Mouse (Mus musculus) CH12.LX (cell line): ENCODE results near the gene Ypel2. TPM values are rescaled to one million over a fixed set of nuclear protein-coding genes. Genes with fewer than 3 reads are reported as not detected.

ENCODE experiments used
- DNase-seq: peaks from one replicate; pipeline ENCODE4 v3.0.0-alpha.2; 2013; ENCODE audit errors: extremely low read depth
- H3K27ac ChIP-seq: 2 replicates; pipeline ENCODE4 v1.5.1; 2012; ENCODE audit warnings: low read depth, mild to moderate bottlenecking, control low read depth, moderate library complexity; ENCODE audit not compliant: insufficient read depth
- H3K27me3 ChIP-seq: replicated peaks from 2 replicates; pipeline ENCODE3; 2012; ENCODE audit warnings: inconsistent platforms
- H3K36me3 ChIP-seq, 2 experiments: replicated peaks in 1 of 2; 2 replicates each; pipeline versions ENCODE3 to v1.6.1; 2012; ENCODE audit warnings: inconsistent platforms in 1 of 2, low read length in 1 of 2, mild to moderate bottlenecking in 1 of 2, mixed read lengths in 1 of 2, moderate library complexity in 1 of 2; ENCODE audit not compliant: control insufficient read depth in 1 of 2, insufficient read depth in 1 of 2
- H3K4me1 ChIP-seq, 2 experiments: 2 replicates each; pipeline ENCODE4 v1.6.1; 2012; ENCODE audit warnings: inconsistent platforms in 1 of 2, moderate library complexity in 1 of 2; ENCODE audit not compliant: insufficient read depth in 2 of 2, control insufficient read depth in 1 of 2
- H3K4me2 ChIP-seq: 2 replicates; pipeline ENCODE4 v1.6.1; 2012; ENCODE audit warnings: low read depth, mild to moderate bottlenecking, control low read depth; ENCODE audit not compliant: poor library complexity, insufficient read depth, severe bottlenecking
- H3K4me3 ChIP-seq, 3 experiments: fragments of 150-350 bp in 1 of 3; sonication (generic) in 1 of 3; replicated peaks in 1 of 3; 2 replicates each; pipeline versions ENCODE3 to v1.5.1; 2011 to 2012; ENCODE audit warnings: low read depth in 2 of 3, low read length in 2 of 3, mild to moderate bottlenecking in 2 of 3, moderate library complexity in 2 of 3, control low read depth in 1 of 3, improper control_type of control experiment in 1 of 3, inconsistent platforms in 1 of 3, mixed read lengths in 1 of 3; ENCODE audit not compliant: poor library complexity in 1 of 3
- H3K79me2 ChIP-seq: replicated peaks from 2 replicates; pipeline ENCODE4 v1.6.1; 2012; ENCODE audit warnings: mild to moderate bottlenecking, moderate library complexity; ENCODE audit not compliant: control insufficient read depth, poor library complexity, insufficient read depth, severe bottlenecking; ENCODE audit errors: extremely low read depth
- H3K9ac ChIP-seq: 2 replicates; pipeline ENCODE4 v1.6.1; 2012; ENCODE audit warnings: low read depth, mild to moderate bottlenecking, control low read depth, moderate library complexity; ENCODE audit not compliant: insufficient read depth
- H3K9me3 ChIP-seq: replicated peaks from 2 replicates; pipeline ENCODE3; 2012; ENCODE audit warnings: low read length, inconsistent platforms, mixed read lengths
- BHLHE40 ChIP-seq: IDR thresholded peaks from 2 replicates; pipeline ENCODE4 v1.6.1; 2011; ENCODE audit warnings: mild to moderate bottlenecking, low read depth, low read length, improper control_type of control experiment
- CHD1 ChIP-seq: IDR thresholded peaks from 2 replicates; pipeline ENCODE4 v1.6.1; 2012; ENCODE audit warnings: low read depth, low read length, improper control_type of control experiment, inconsistent platforms
- CHD2 ChIP-seq: IDR thresholded peaks from 2 replicates; pipeline ENCODE4 v1.6.1; 2011; ENCODE audit warnings: low read length, improper control_type of control experiment
- CTCF ChIP-seq, 2 experiments: IDR thresholded peaks in 1 of 2; conservative IDR thresholded peaks in 1 of 2; 2 replicates each; pipeline ENCODE4 v1.5.1; 2011 to 2012; ENCODE audit warnings: low read depth in 2 of 2, low read length in 2 of 2, improper control_type of control experiment in 1 of 2, inconsistent platforms in 1 of 2, mild to moderate bottlenecking in 1 of 2, moderate library complexity in 1 of 2
- E2F4 ChIP-seq: IDR thresholded peaks from 2 replicates; pipeline ENCODE4 v1.6.1; 2011; ENCODE audit warnings: low read depth, low read length, improper control_type of control experiment; ENCODE audit not compliant: insufficient replicate concordance
- ELF1 ChIP-seq: IDR thresholded peaks from 2 replicates; pipeline ENCODE4 v1.6.1; 2014; ENCODE audit warnings: low read depth, mild to moderate bottlenecking, inconsistent platforms, low read length, improper control_type of control experiment
- ETS1 ChIP-seq: conservative IDR thresholded peaks from 2 replicates; pipeline ENCODE4 v1.6.1; 2012; ENCODE audit warnings: low read depth, mild to moderate bottlenecking, inconsistent platforms, low read length, improper control_type of control experiment, moderate library complexity
- GABPA ChIP-seq: IDR thresholded peaks from 2 replicates; pipeline ENCODE4 v1.6.1; 2012; ENCODE audit warnings: low read depth, low read length, improper control_type of control experiment, inconsistent platforms; ENCODE audit not compliant: insufficient replicate concordance
- HCFC1 ChIP-seq: IDR thresholded peaks from 2 replicates; pipeline ENCODE4 v1.6.1; 2012; ENCODE audit warnings: low read depth, mild to moderate bottlenecking, inconsistent platforms, low read length, improper control_type of control experiment
- IRF4 ChIP-seq: IDR thresholded peaks from 2 replicates; pipeline ENCODE4 v1.6.1; 2014; ENCODE audit warnings: low read depth, mild to moderate bottlenecking, inconsistent platforms, low read length, improper control_type of control experiment
- JUN ChIP-seq: IDR thresholded peaks from 2 replicates; pipeline ENCODE4 v1.6.1; 2011; ENCODE audit warnings: low read depth, mild to moderate bottlenecking, low read length, improper control_type of control experiment, moderate library complexity; ENCODE audit not compliant: insufficient read depth
- JUND ChIP-seq: conservative IDR thresholded peaks from 2 replicates; pipeline ENCODE4 v1.6.1; 2011; ENCODE audit warnings: low read depth, low read length, improper control_type of control experiment
- KAT2A ChIP-seq: IDR thresholded peaks from 2 replicates; pipeline ENCODE4 v1.6.1; 2012; ENCODE audit warnings: low read length, improper control_type of control experiment, inconsistent platforms; ENCODE audit not compliant: insufficient replicate concordance
- MAFK ChIP-seq: IDR thresholded peaks from 2 replicates; pipeline ENCODE4 v1.6.1; 2011; ENCODE audit warnings: low read length, improper control_type of control experiment; ENCODE audit not compliant: insufficient replicate concordance
- MEF2A ChIP-seq: IDR thresholded peaks from 2 replicates; pipeline ENCODE4 v1.6.1; 2014; ENCODE audit warnings: low read depth, mild to moderate bottlenecking, inconsistent platforms, low read length, improper control_type of control experiment, borderline replicate concordance
- MXI1 ChIP-seq: IDR thresholded peaks from 2 replicates; pipeline ENCODE4 v1.6.1; 2011; ENCODE audit warnings: mild to moderate bottlenecking, low read depth, low read length, improper control_type of control experiment
- MYC ChIP-seq: IDR thresholded peaks from 2 replicates; pipeline ENCODE4 v1.6.1; 2011; ENCODE audit warnings: low read depth, mild to moderate bottlenecking, improper control_type of control experiment, low read length
- NELFE ChIP-seq: IDR thresholded peaks from 2 replicates; pipeline ENCODE4 v1.6.1; 2011; ENCODE audit warnings: low read depth, low read length, improper control_type of control experiment
- NRF1 ChIP-seq: IDR thresholded peaks from 2 replicates; pipeline ENCODE4 v1.6.1; 2014; ENCODE audit warnings: low read depth, mild to moderate bottlenecking, inconsistent platforms, low read length, improper control_type of control experiment, moderate library complexity
- PAX5 ChIP-seq: IDR thresholded peaks from 2 replicates; pipeline ENCODE4 v1.6.1; 2012; ENCODE audit warnings: low read length, inconsistent platforms, mixed read lengths
- POLR2A ChIP-seq: IDR thresholded peaks from 2 replicates; pipeline ENCODE4 v1.6.1; 2011; ENCODE audit warnings: low read depth, mild to moderate bottlenecking, improper control_type of control experiment, low read length
- SIN3A ChIP-seq: IDR thresholded peaks from 2 replicates; pipeline ENCODE4 v1.6.1; 2012; ENCODE audit warnings: low read length, improper control_type of control experiment, inconsistent platforms
- TCF12 ChIP-seq: IDR thresholded peaks from 2 replicates; pipeline ENCODE4 v1.6.1; 2014; ENCODE audit warnings: low read depth, mild to moderate bottlenecking, inconsistent platforms, low read length, improper control_type of control experiment
- ZKSCAN1 ChIP-seq: IDR thresholded peaks from 2 replicates; pipeline ENCODE4 v1.6.1; 2012; ENCODE audit warnings: low read depth, inconsistent platforms, low read length, improper control_type of control experiment, borderline replicate concordance
- dilution Hi-C: fragments of 300-500 bp; cut with MboI; formaldehyde crosslinking; loops from 2 replicates; pipeline ENCODE4 v1.14.3; 2020; ENCODE audit warnings: low sequenced_read_pairs; ENCODE audit not compliant: extremely low pct_unique_long_range_greater_than_20kb, extremely low pct_ligation_motif_present
- in situ Hi-C: fragments of 300-500 bp; cut with MboI; formaldehyde crosslinking; loops from 3 replicates; pipeline ENCODE4 v1.14.3; 2019; ENCODE audit warnings: low sequenced_read_pairs, low pct_ligation_motif_present, low pct_unique_long_range_greater_than_20kb, mixed read lengths
- polyA plus RNA-seq: library from polyadenylated mRNA; unstranded; fragments of >175 nt; gene quantifications from 2 replicates; pipeline ENCODE4 v1.2.1, GENCODE M21; 2012; ENCODE audit warnings: low read depth; ENCODE audit not compliant: insufficient read length
- total RNA-seq, 2 experiments: library from RNA; depleted of rRNA; stranded (reverse); fragments of 300-350 nt in 1 of 2; fragments of >200 nt in 1 of 2; gene quantifications; 2 replicates each; pipeline ENCODE4 v1.2.3; 2012 to 2014

The Ypel2 gene
- total and polyA plus RNA-seq, 3 experiments: 0.38 to 0.91 (median 0.59) TPM

GRCm38 (mm10) chr11:86971057-86971753 is 22.3 kb downstream of the Ypel2 start:
- Histone ChIP-seq H3K36me3 (no peaks in the 10 kb centered on the region), H3K79me2 (no peaks in the 10 kb centered on the region), H3K27ac (no peak overlapping the region), H3K9ac (no peak overlapping the region), H3K4me1 (peaks cover 6 to 33% of the 10 kb centered on the region in 2 experiments), H3K4me3 (no peak overlapping the region), H3K27me3 (peaks cover 3% of the 10 kb centered on the region), H3K9me3 (no peaks in the 10 kb centered on the region)
- in situ Hi-C loops: no loop called here
- no peak for DNase-seq
- dilution Hi-C loops: no loop called here
- TF ChIP-seq E2F4 (no peak), SIN3A (0 out of 2 replicates have a peak, but pooled peaks have one; percentile 1)
- TF ChIP-seq, all 38 proteins: peak for 1
- H3K4me2 ChIP-seq: peak overlapping the region; percentile 10; the same call in 1 of the 2 replicates

GRCm38 (mm10) chr11:86969041-86969821 is 24.3 kb downstream of the Ypel2 start:
- H3K27ac ChIP-seq: no peak overlapping the region
- dilution Hi-C loops: no loop called here

GRCm38 (mm10) chr11:86967506-86967905 is 26.0 kb downstream of the Ypel2 start:
- Histone ChIP-seq H3K27ac (no peak overlapping the region), H3K4me1 (peaks cover 6 to 33% of the 10 kb centered on the region in 2 experiments), H3K79me2 (no peaks in the 10 kb centered on the region), H3K36me3 (no peaks in the 10 kb centered on the region), H3K4me3 (no peak overlapping the region), H3K9ac (no peak overlapping the region), H3K4me2 (no peak overlapping the region), H3K27me3 (no peaks in the 10 kb centered on the region), H3K9me3 (no peaks in the 10 kb centered on the region)
- dilution Hi-C loops (no loop called here), in situ Hi-C loops (no loop called here)
- DNase-seq: no peak
- TF ChIP-seq MEF2A (no peak), SIN3A (no peak), ETS1 (no peak), CHD1 (no peak), MXI1 (no peak), JUN (no peak), CHD2 (no peak), ELF1 (no peak), KAT2A (no peak), IRF4 (no peak), CTCF (conservative IDR thresholded peaks at IDR 0.05 in 1 of 2, IDR thresholded peaks at IDR 0.05 in 1 of 2; ENCODE audit: low read depth in 2 of 2, low read length in 2 of 2) (no peak), JUND (no peak), HCFC1 (no peak), NELFE (no peak), TCF12 (no peak), BHLHE40 (no peak), MAFK (no peak), GABPA (no peak)

More at GRCm38 (mm10) chr11:86969041-86969821, 24.3 kb downstream of the Ypel2 start:
- no peaks in the 10 kb centered on the region for H3K9me3 ChIP-seq
- TF ChIP-seq CHD1: no peak
- TF ChIP-seq NELFE: no peak
- TF ChIP-seq POLR2A: no peak
- no peak for TF ChIP-seq NRF1
- TF ChIP-seq MEF2A: no peak
- no peak for TF ChIP-seq HCFC1
- no peak for TF ChIP-seq ZKSCAN1
- no peak for TF ChIP-seq PAX5
- TF ChIP-seq MYC: no peak
- TF ChIP-seq E2F4: no peak
- peaks cover 6 to 33% of the 10 kb centered on the region in 2 experiments for H3K4me1 ChIP-seq
- in situ Hi-C loops: no loop called here
- no peak overlapping the region for H3K9ac ChIP-seq
- peaks cover under 1% of the 10 kb centered on the region for H3K27me3 ChIP-seq
- H3K4me2 ChIP-seq: no peak overlapping the region
- H3K4me3 ChIP-seq: no peak overlapping the region
- no peaks in the 10 kb centered on the region for H3K36me3 ChIP-seq
- no peaks in the 10 kb centered on the region for H3K79me2 ChIP-seq
- no peak for DNase-seq
